Mouse (Mus musculus): ENCODE results near the gene Srl. TPM values are rescaled to one million over a fixed set of nuclear protein-coding genes. Genes with fewer than 3 reads are reported as not detected.

The Srl gene
- polyA plus RNA-seq (2012; rRNA removed) = 0.53 and 0.68 TPM in 2 replicates

GRCm38 (mm10) chr16:4541501-4542198, at the start of gene Srl:
Gene Srl (minus strand): TSS chr16:4541816.
- Histone ChIP-seq H3K27ac (ENCODE audit: insufficient read depth, low read length) (peak within 1 kb of the TSS; percentile 65; the same call in 1 of the 2 replicates), H3K36me3 (ENCODE audit: control insufficient read depth, insufficient read depth, low read length) (peaks cover 7% of the 10 kb centered on the region), H3K4me1 (ENCODE audit: control insufficient read depth, insufficient read depth, insufficient read length) (peaks cover 4% of the 10 kb centered on the region; the same call in 1 of the 2 replicates), H3K4me3 (ENCODE audit: extremely low read depth, insufficient read depth, insufficient read length) (peak within 1 kb of the TSS; percentile 74), H3K27me3 (ENCODE audit: control insufficient read depth, insufficient read depth, low read length) (no peaks in the 10 kb centered on the region)
- WGBS = under 1% methylated on average over 43 of the region's 43 CpGs
- DNase-seq (ENCODE audit: low read depth in 1 of 2, low spot score in 2 of 2) = peak; percentile 78 to 93
- TF ChIP-seq CTCF (IDR thresholded peaks at IDR 0.05; ENCODE audit: extremely low read depth, insufficient read depth, insufficient read length, insufficient replicate concordance) (peak; percentile 59; the same call in 1 of the 2 replicates), POLR2A (IDR thresholded peaks at IDR 0.05; ENCODE audit: low read depth, low read length) (0 out of 2 replicates have a peak, but pooled peaks have one; percentile 3)

DNA sequence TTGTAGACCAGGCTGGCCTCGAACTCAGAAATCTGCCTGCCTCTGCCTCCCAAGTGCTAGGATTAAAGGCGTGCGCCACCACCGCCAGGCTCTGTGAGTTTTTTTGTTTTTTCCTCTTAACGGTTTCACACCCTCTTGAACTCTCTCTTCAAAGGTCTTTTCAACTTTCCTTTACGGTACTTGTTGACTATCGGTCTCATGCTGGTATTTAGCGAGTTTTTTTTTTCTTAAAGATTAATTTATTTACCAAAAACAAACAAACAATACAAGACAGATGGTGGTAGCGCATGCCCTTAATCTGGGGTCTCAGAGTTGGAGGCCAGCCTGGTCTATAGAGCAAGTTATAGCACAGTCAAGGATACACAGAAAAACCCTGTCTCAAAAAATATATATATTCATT, 48.6 kb upstream of the Srl start:
- no peak for DNase-seq (ENCODE audit: low read depth in 1 of 2, low spot score in 2 of 2)
- 95% methylated on average over 9 of the region's 9 CpGs for WGBS

GRCm38 (mm10) chr16:4587516-4588210, 46.0 kb upstream of the Srl start:
- Histone ChIP-seq H3K27me3 (ENCODE audit: control insufficient read depth, insufficient read depth, low read length) (no peaks in the 10 kb centered on the region), H3K27ac (ENCODE audit: insufficient read depth, low read length) (peak overlapping the region; percentile 30; the same call in 1 of the 2 replicates), H3K4me3 (ENCODE audit: extremely low read depth, insufficient read depth, insufficient read length) (no peak overlapping the region), H3K4me1 (ENCODE audit: control insufficient read depth, insufficient read depth, insufficient read length) (peaks cover 6% of the 10 kb centered on the region; the same call in 1 of the 2 replicates), H3K36me3 (ENCODE audit: control insufficient read depth, insufficient read depth, low read length) (no peaks in the 10 kb centered on the region)
- 83% methylated on average over 5 of the region's 5 CpGs for WGBS
- no peak for TF ChIP-seq CTCF (IDR thresholded peaks at IDR 0.05; ENCODE audit: extremely low read depth, insufficient read depth, insufficient read length, insufficient replicate concordance)
- no peak for TF ChIP-seq POLR2A (IDR thresholded peaks at IDR 0.05; ENCODE audit: low read depth, low read length)
- DNase-seq (ENCODE audit: low read depth in 1 of 2, low spot score in 2 of 2) = no peak

More for the DNA sequence above, 48.6 kb upstream of the Srl start:
- H3K27ac ChIP-seq (ENCODE audit: insufficient read depth, low read length) = no peak overlapping the region
- H3K4me3 ChIP-seq (ENCODE audit: extremely low read depth, insufficient read depth, insufficient read length) = no peak overlapping the region
- H3K36me3 ChIP-seq (ENCODE audit: control insufficient read depth, insufficient read depth, low read length) = no peaks in the 10 kb centered on the region
- peaks cover 12% of the 10 kb centered on the region for H3K27me3 ChIP-seq (ENCODE audit: control insufficient read depth, insufficient read depth, low read length)
- TF ChIP-seq CTCF (IDR thresholded peaks at IDR 0.05; ENCODE audit: extremely low read depth, insufficient read depth, insufficient read length, insufficient replicate concordance) (no peak), POLR2A (IDR thresholded peaks at IDR 0.05; ENCODE audit: low read depth, low read length) (no peak)
- peaks cover 3% of the 10 kb centered on the region; the same call in 1 of the 2 replicates for H3K4me1 ChIP-seq (ENCODE audit: control insufficient read depth, insufficient read depth, insufficient read length)

DNA sequence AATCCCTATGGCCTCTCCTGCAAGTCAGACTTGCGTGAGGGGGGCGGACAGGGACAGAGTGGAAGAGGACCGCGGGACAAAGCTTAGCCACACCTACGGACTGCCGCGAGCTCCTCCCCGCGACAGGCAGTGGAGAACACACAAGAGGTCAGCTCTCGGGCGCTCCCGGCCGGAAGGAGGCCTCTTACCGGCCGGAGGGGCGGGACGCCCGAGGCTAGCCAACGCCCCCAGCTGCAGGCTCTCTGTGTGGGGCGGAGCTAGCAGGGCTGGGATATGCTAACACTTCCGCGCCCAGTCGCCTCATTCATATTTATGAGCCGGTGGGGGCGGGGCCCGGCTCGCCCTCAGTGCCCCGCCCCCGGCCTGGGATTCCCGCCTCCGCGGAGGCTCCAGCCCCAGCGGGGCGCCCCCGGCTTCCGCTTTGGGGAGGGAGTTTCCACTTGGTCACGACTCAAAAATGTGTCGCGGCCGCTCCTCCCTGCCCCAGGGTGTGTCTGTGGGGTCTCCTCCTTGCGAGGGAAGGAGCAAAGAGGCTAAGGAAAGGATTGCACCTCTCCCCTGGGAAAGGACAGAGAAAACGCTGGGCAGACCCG, 45.0 kb upstream of the Srl start:
- H3K36me3 ChIP-seq (ENCODE audit: control insufficient read depth, insufficient read depth, low read length) = no peaks in the 10 kb centered on the region
- TF ChIP-seq POLR2A (IDR thresholded peaks at IDR 0.05; ENCODE audit: low read depth, low read length) = peak; percentile 3; the same call in 1 of the 2 replicates
- no peak for TF ChIP-seq CTCF (IDR thresholded peaks at IDR 0.05; ENCODE audit: extremely low read depth, insufficient read depth, insufficient read length, insufficient replicate concordance)
- under 1% methylated on average over 43 of the region's 43 CpGs for WGBS
- H3K4me1 ChIP-seq (ENCODE audit: control insufficient read depth, insufficient read depth, insufficient read length) = peaks cover 6% of the 10 kb centered on the region; the same call in 1 of the 2 replicates
- peak overlapping the region; percentile 76 for H3K27ac ChIP-seq (ENCODE audit: insufficient read depth, low read length)
- DNase-seq (ENCODE audit: low read depth in 1 of 2, low spot score in 2 of 2) = peak; percentile 87 to 96
- peak overlapping the region; percentile 67 for H3K4me3 ChIP-seq (ENCODE audit: extremely low read depth, insufficient read depth, insufficient read length)
- H3K27me3 ChIP-seq (ENCODE audit: control insufficient read depth, insufficient read depth, low read length) = no peaks in the 10 kb centered on the region

GRCm38 (mm10) chr16:4585642-4586530, 44.3 kb upstream of the Srl start:
- Histone ChIP-seq H3K27ac (ENCODE audit: insufficient read depth, low read length) (peak overlapping the region; percentile 76), H3K4me1 (ENCODE audit: control insufficient read depth, insufficient read depth, insufficient read length) (peaks cover 6% of the 10 kb centered on the region; the same call in 1 of the 2 replicates), H3K27me3 (ENCODE audit: control insufficient read depth, insufficient read depth, low read length) (no peaks in the 10 kb centered on the region), H3K36me3 (ENCODE audit: control insufficient read depth, insufficient read depth, low read length) (no peaks in the 10 kb centered on the region), H3K4me3 (ENCODE audit: extremely low read depth, insufficient read depth, insufficient read length) (peak overlapping the region; percentile 67)
- 11% methylated on average over 14 of the region's 14 CpGs for WGBS
- DNase-seq (ENCODE audit: low read depth in 1 of 2, low spot score in 2 of 2) = no peak
- TF ChIP-seq CTCF (IDR thresholded peaks at IDR 0.05; ENCODE audit: extremely low read depth, insufficient read depth, insufficient read length, insufficient replicate concordance) (no peak), POLR2A (IDR thresholded peaks at IDR 0.05; ENCODE audit: low read depth, low read length) (no peak)

DNA sequence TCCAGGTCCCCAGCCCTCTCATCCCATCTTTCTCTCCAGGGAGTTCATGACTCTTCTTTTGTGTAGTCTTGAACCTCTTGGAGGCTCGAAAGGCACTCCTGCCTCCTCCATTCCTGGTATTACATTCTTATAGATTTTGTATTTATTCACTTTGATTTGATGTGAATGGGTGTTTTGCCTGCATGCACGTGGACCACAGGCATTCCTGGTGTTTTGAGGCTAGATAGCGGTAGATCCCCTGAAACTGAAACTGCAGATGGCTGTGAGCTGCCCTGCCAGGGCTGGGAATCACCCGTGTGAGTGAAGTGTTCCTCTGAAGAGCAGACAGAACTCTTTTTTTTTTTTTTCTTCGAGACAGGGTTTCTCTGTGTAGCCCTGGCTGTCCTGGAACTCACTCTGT, 42.8 kb upstream of the Srl start:
- no peak for TF ChIP-seq POLR2A (IDR thresholded peaks at IDR 0.05; ENCODE audit: low read depth, low read length)
- TF ChIP-seq CTCF (IDR thresholded peaks at IDR 0.05; ENCODE audit: extremely low read depth, insufficient read depth, insufficient read length, insufficient replicate concordance) = no peak
- H3K4me3 ChIP-seq (ENCODE audit: extremely low read depth, insufficient read depth, insufficient read length) = no peak overlapping the region
- no peaks in the 10 kb centered on the region for H3K27me3 ChIP-seq (ENCODE audit: control insufficient read depth, insufficient read depth, low read length)
- H3K4me1 ChIP-seq (ENCODE audit: control insufficient read depth, insufficient read depth, insufficient read length) = peaks cover 6% of the 10 kb centered on the region; the same call in 1 of the 2 replicates
- no peak for DNase-seq (ENCODE audit: low read depth in 1 of 2, low spot score in 2 of 2)
- H3K27ac ChIP-seq (ENCODE audit: insufficient read depth, low read length) = no peak overlapping the region
- WGBS = 35% methylated on average over 5 of the region's 5 CpGs
- H3K36me3 ChIP-seq (ENCODE audit: control insufficient read depth, insufficient read depth, low read length) = no peaks in the 10 kb centered on the region
